Mouse (Mus musculus): Measurements from ENCODE around the gene Hoga1. TPM values are rescaled to one million over a fixed set of nuclear protein-coding genes. Genes with fewer than 3 reads are reported as not detected.

The Hoga1 gene
- polyA plus RNA-seq, 1 experiment from 2014 or later = 0.58 TPM

GRCm38 (mm10) chr19:42055881-42056280, 10.5 kb downstream of the Hoga1 start:
- no peak overlapping the region for H3K4me3 ChIP-seq (replicated peaks)
- no peaks in the 10 kb centered on the region for H3K27me3 ChIP-seq
- no peaks in the 10 kb centered on the region for H3K9me3 ChIP-seq
- 88% methylated on average over 2 of the region's 2 CpGs for WGBS
- H3K4me1 ChIP-seq (replicated peaks) = no peaks in the 10 kb centered on the region
- H3K9ac ChIP-seq (replicated peaks) = no peak overlapping the region
- H3K27ac ChIP-seq = no peak overlapping the region
- ATAC-seq = no peak
- no peaks in the 10 kb centered on the region for H3K36me3 ChIP-seq
- H3K4me2 ChIP-seq (replicated peaks) = no peak overlapping the region

- H3K4me1 ChIP-seq (replicated peaks) = no peaks in the 10 kb centered on the region
- no peak for ATAC-seq
- WGBS = 89% methylated on average over 6 of the region's 6 CpGs
- H3K9me3 ChIP-seq = no peaks in the 10 kb centered on the region
- H3K9ac ChIP-seq (replicated peaks) = no peak overlapping the region
- H3K27me3 ChIP-seq = no peaks in the 10 kb centered on the region
- H3K36me3 ChIP-seq = no peaks in the 10 kb centered on the region
- H3K4me3 ChIP-seq (replicated peaks) = no peak overlapping the region
- no peak overlapping the region for H3K4me2 ChIP-seq (replicated peaks)
- H3K27ac ChIP-seq = no peak overlapping the region
Observed at GRCm38 (mm10) chr19:42056719-42057409, 11.5 kb downstream of the Hoga1 start.

GRCm38 (mm10) chr19:42058426-42058825, 13.0 kb downstream of the Hoga1 start:
- Histone ChIP-seq H3K27me3 (no peaks in the 10 kb centered on the region), H3K27ac (no peak overlapping the region), H3K4me2 (replicated peaks) (no peak overlapping the region), H3K4me1 (replicated peaks) (no peaks in the 10 kb centered on the region), H3K9me3 (no peaks in the 10 kb centered on the region), H3K4me3 (replicated peaks) (no peak overlapping the region), H3K36me3 (no peaks in the 10 kb centered on the region), H3K9ac (replicated peaks) (no peak overlapping the region)
- no peak for ATAC-seq
- WGBS = 72% methylated on average over 7 of the region's 7 CpGs

- 92% methylated on average over 7 of the region's 7 CpGs for WGBS
- Histone ChIP-seq H3K4me2 (replicated peaks) (no peak overlapping the region), H3K27ac (no peak overlapping the region), H3K27me3 (no peaks in the 10 kb centered on the region), H3K4me1 (replicated peaks) (no peaks in the 10 kb centered on the region), H3K4me3 (replicated peaks) (no peak overlapping the region), H3K9ac (replicated peaks) (no peak overlapping the region), H3K9me3 (no peaks in the 10 kb centered on the region), H3K36me3 (no peaks in the 10 kb centered on the region)
- no peak for ATAC-seq
Observed at GRCm38 (mm10) chr19:42061443-42061842, 16.0 kb downstream of the Hoga1 start.

- H3K9me3 ChIP-seq = no peaks in the 10 kb centered on the region
- H3K4me2 ChIP-seq (replicated peaks) = no peak overlapping the region
- no peaks in the 10 kb centered on the region for H3K27me3 ChIP-seq
- WGBS = 87% methylated on average over 11 of the region's 11 CpGs
- H3K27ac ChIP-seq = no peak overlapping the region
- no peaks in the 10 kb centered on the region for H3K4me1 ChIP-seq (replicated peaks)
- H3K36me3 ChIP-seq = 0 out of 2 replicates have a peak, but pooled peaks cover 5% of the 10 kb centered on the region
- H3K9ac ChIP-seq (replicated peaks) = no peak overlapping the region
- H3K4me3 ChIP-seq (replicated peaks) = no peak overlapping the region
- no peak for ATAC-seq
Observed at GRCm38 (mm10) chr19:42068441-42069240, 23.2 kb downstream of the Hoga1 start.

- no peak for ATAC-seq
- no peak overlapping the region for H3K4me2 ChIP-seq (replicated peaks)
- no peak overlapping the region for H3K4me3 ChIP-seq (replicated peaks)
- H3K4me1 ChIP-seq (replicated peaks) = no peaks in the 10 kb centered on the region
- 56% methylated on average over 6 of the region's 6 CpGs for WGBS
- H3K27ac ChIP-seq = no peak overlapping the region
- no peaks in the 10 kb centered on the region for H3K9me3 ChIP-seq
- H3K36me3 ChIP-seq = peaks cover 10% of the 10 kb centered on the region
- no peaks in the 10 kb centered on the region for H3K27me3 ChIP-seq
- no peak overlapping the region for H3K9ac ChIP-seq (replicated peaks)
Observed at GRCm38 (mm10) chr19:42069241-42069525, 23.8 kb downstream of the Hoga1 start.

- Histone ChIP-seq H3K4me2 (replicated peaks) (no peak overlapping the region), H3K27me3 (no peaks in the 10 kb centered on the region), H3K4me1 (replicated peaks) (no peaks in the 10 kb centered on the region), H3K9ac (replicated peaks) (no peak overlapping the region), H3K27ac (no peak overlapping the region), H3K36me3 (peaks cover 30% of the 10 kb centered on the region), H3K9me3 (no peaks in the 10 kb centered on the region), H3K4me3 (replicated peaks) (no peak overlapping the region)
- no peak for ATAC-seq
- 77% methylated on average over 7 of the region's 7 CpGs for WGBS
Observed at GRCm38 (mm10) chr19:42071221-42071620, 25.8 kb downstream of the Hoga1 start.

GRCm38 (mm10) chr19:42071886-42072608, 26.6 kb downstream of the Hoga1 start:
- Histone ChIP-seq H3K27ac (no peak overlapping the region), H3K27me3 (no peaks in the 10 kb centered on the region), H3K4me1 (replicated peaks) (no peaks in the 10 kb centered on the region), H3K4me3 (replicated peaks) (no peak overlapping the region), H3K4me2 (replicated peaks) (no peak overlapping the region), H3K9ac (replicated peaks) (no peak overlapping the region), H3K36me3 (peaks cover 39% of the 10 kb centered on the region), H3K9me3 (no peaks in the 10 kb centered on the region)
- 83% methylated on average over 15 of the region's 15 CpGs for WGBS
- no peak for ATAC-seq

GRCm38 (mm10) chr19:42072802-42073201, 27.4 kb downstream of the Hoga1 start:
- Histone ChIP-seq H3K9me3 (no peaks in the 10 kb centered on the region), H3K27ac (no peak overlapping the region), H3K4me1 (replicated peaks) (no peaks in the 10 kb centered on the region), H3K4me3 (replicated peaks) (no peak overlapping the region), H3K27me3 (no peaks in the 10 kb centered on the region), H3K9ac (replicated peaks) (no peak overlapping the region), H3K4me2 (replicated peaks) (no peak overlapping the region), H3K36me3 (peaks cover 45% of the 10 kb centered on the region)
- no peak for ATAC-seq
- WGBS = 78% methylated on average over 7 of the region's 7 CpGs

- Histone ChIP-seq H3K4me1 (replicated peaks) (no peaks in the 10 kb centered on the region), H3K9ac (replicated peaks) (no peak overlapping the region), H3K4me2 (replicated peaks) (no peak overlapping the region), H3K27me3 (no peaks in the 10 kb centered on the region), H3K9me3 (no peaks in the 10 kb centered on the region), H3K4me3 (replicated peaks) (no peak overlapping the region), H3K27ac (no peak overlapping the region), H3K36me3 (peaks cover 59% of the 10 kb centered on the region)
- no peak for ATAC-seq
- WGBS = 83% methylated on average over 2 of the region's 2 CpGs
Observed at GRCm38 (mm10) chr19:42075051-42075450, 29.6 kb downstream of the Hoga1 start.

- Histone ChIP-seq H3K4me1 (replicated peaks) (no peaks in the 10 kb centered on the region), H3K4me3 (replicated peaks) (no peak overlapping the region), H3K36me3 (peaks cover 59% of the 10 kb centered on the region), H3K27ac (no peak overlapping the region), H3K9me3 (no peaks in the 10 kb centered on the region), H3K27me3 (no peaks in the 10 kb centered on the region), H3K9ac (replicated peaks) (no peak overlapping the region), H3K4me2 (replicated peaks) (no peak overlapping the region)
- WGBS = 90% methylated on average over 16 of the region's 16 CpGs
- no peak for ATAC-seq
Observed at GRCm38 (mm10) chr19:42075992-42076391, 30.6 kb downstream of the Hoga1 start.

- Histone ChIP-seq H3K9me3 (no peaks in the 10 kb centered on the region), H3K4me1 (replicated peaks) (no peaks in the 10 kb centered on the region), H3K27me3 (no peaks in the 10 kb centered on the region), H3K9ac (replicated peaks) (no peak overlapping the region), H3K36me3 (peaks cover 55% of the 10 kb centered on the region), H3K27ac (no peak overlapping the region), H3K4me2 (replicated peaks) (no peak overlapping the region), H3K4me3 (replicated peaks) (no peak overlapping the region)
- no peak for ATAC-seq
- 94% methylated on average over 8 of the region's 8 CpGs for WGBS
Observed at GRCm38 (mm10) chr19:42078566-42078965, 33.2 kb downstream of the Hoga1 start.

Data from midbrain, embryonic 13.5 days (tissue).